Mouse (Mus musculus): ENCODE results near the gene Clcn3.

DNA sequence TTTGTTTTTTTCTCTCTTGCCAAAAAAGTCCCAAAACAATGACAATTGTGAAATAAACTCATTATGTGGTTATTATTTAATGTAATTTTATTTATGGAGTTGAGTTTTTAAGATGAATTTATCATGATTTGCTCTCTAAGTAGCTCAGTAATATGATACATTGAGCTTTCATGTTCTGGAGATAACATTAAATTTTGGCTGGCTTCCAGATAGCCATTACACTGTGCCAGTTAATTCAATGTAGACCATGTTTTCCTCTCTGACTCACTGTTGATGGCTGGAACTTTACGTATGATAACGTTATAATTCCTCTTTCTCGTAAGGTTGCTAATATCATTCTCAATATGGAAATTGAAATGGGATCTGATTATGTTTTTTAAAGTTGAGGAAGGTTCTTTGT is 13.4 kb upstream of the Clcn3 start:
- TF ChIP-seq CTCF (IDR thresholded peaks at IDR 0.05; ENCODE audit: borderline replicate concordance, insufficient read depth, low read length) (no peak), POLR2A (IDR thresholded peaks at IDR 0.05; ENCODE audit: low read depth, low read length) (no peak)

Measured in embryonic fibroblast, embryonic 13.5 days (primary cell).